Mouse (Mus musculus): Measurements from ENCODE around the gene Mcm6.

Mcm6 gene

DNA sequence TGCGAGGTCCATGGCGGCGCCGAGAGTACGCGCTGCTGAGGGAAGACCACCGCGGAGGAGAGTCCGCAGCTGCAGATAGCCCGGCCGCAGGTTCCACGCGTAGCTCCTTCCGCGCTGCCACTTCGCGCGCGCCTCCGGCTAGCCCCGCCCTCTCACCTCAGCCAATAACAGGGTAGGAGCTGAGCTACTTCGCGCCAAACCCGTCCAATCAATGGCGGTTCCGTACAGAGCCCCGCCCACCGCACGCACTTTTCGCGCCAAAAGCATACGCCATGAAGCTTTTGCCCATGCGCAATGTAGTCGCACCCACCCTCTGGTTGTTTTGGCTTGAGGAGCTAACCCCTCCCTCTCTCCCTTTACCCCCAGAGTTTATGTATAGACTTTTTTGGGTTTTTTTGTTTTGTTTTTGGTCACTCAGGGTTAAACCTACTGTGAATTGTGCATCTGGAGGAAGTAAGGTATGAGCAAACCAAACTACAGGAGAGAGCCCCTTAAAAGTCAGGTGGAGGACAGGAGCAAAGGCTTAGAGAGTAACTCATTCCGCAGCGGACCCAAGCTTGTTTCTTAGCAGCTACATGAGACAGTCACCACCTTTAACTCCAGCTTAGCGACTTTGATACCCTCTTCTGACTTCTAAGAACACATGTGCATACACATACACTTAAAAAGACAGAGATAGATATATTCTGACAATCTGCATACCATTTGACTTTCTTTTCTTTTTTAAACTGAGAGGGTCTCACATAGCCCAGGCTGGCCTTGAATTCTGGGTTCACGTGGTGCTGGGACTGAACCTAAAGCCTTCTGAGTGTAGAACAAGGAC is at the start of gene Mcm6:
Gene Mcm6 (minus strand): TSS at position 111 of the 823 bp plus-strand sequence.
- DNase-seq (ENCODE audit: low spot score in 2 of 2) = peak; percentile 93 to 94

DNA sequence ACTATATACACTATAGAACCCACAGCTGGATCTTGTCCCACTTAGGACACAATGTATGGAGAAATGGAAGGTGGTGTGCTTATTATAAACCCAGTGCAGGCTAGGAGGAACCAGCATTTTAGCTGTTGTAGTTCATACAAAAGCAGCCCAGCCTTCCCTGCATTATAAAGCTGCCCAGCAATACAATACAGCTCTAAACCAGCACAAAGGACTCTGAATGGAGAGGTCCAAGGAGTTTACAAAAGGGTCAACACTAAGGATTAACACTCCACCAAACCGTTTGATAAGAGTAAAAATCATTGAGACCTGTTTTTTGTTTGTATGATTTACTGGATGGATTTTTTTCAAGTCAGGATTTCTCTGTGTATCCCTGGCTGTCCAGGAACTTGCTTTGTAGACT is 47.4 kb upstream of the Mcm6 start:
- no peak for DNase-seq (ENCODE audit: low spot score in 2 of 2)

DNA sequence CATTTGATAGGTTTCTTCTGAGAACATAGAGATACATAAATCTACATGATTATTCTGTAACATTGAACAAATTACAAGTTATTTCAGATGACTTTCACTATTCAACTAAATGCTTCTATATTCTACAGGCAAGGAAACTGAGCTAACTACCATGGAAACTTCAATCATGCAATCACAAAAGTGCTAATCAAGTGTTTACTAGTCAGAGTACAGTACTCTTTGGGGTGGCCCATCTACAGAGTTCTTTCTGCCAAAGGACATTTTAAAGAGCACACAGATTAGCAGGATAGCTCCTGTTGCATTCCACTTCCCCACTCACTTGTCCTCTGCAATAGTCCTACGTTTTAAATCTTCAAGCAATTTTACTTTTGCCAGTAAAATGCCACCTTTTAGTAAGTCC is 46.2 kb upstream of the Mcm6 start:
- DNase-seq (ENCODE audit: low spot score in 2 of 2) = no peak

DNA sequence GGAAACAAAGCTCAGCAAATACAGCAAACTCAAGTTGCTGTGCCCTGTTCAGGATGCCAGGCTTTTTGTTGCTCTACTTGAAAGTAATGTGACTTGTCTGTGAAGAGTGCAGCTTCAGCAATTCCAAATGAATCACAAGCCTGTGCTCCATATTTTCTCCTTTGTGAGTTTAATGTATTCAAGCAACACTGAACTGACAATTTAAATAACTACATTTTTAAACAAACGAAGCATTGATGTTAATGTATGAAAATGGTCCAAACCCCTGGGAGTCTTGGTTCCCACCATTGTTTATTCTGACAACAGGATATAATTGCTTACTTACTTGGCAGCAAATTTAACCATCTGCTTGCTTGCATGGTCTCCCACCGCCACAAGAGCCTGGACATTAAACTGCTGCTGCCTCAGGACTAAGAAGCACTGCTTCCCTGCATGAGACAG is 45.6 kb upstream of the Mcm6 start:
- no peak for DNase-seq (ENCODE audit: low spot score in 2 of 2)

DNA sequence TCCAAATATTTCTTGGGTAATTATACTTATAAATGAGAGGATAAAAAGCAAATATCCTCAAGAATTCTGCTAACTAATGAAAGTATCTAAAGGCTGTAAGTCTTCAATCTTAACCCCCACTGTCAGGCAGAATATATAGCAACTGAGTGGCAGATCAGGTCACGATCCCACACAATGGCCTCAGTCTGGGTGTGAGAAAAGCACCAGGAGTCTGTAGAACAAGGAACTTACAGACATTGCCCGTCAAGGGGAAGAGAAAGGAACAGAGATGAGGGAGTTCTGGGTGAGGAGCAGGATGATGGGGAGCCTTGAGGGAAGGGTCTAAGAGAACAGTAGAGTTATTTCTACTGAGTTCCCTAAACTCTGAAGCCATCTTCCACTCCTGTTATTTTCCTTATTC is 41.5 kb upstream of the Mcm6 start:
- DNase-seq (ENCODE audit: low spot score in 2 of 2) = no peak

DNA sequence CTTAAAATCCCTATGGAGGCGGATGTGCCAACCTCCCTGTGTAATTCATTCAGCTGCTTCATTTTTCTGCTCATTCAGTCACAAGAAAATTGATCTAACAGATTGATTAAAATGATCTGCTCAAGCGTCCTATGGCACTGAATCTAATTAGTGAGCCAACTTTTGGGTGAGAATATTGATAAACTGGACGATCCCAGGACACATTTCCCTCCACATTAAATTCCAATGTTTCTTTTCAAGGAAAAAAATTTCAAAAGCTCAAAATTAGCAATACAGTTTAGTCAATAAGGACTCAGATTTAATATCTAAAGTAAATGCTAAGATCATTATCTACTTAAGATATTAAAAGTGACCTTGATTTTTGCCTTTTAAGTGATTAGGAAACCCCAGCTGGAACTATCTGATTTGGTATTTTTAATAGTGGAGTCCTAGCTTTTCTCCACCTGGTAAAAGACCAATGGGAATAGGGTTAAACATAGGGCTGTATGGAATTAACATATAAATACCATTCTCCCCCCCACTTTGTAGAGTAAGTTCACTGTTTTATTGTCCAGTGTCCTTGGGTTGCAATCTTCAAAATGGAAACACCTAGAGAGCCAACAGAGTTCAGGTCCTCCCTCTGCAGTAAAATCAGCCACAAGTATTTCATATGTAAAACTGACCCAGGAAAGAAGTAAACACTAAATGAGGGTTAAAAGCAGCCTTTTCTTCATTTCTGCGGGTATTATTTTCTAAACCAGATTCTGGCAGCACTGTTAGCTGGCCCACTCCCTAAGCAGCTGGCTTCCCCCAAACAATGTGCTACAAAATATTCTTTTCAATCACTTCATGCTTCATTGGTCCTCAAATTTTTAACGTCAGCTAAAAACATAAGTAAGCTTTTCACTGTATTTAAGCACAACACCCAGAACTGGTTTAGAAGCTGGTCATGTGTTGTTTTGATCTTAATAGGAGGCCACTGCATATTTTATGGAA is 40.8 kb upstream of the Mcm6 start:
- DNase-seq (ENCODE audit: low spot score in 2 of 2) = no peak

DNA sequence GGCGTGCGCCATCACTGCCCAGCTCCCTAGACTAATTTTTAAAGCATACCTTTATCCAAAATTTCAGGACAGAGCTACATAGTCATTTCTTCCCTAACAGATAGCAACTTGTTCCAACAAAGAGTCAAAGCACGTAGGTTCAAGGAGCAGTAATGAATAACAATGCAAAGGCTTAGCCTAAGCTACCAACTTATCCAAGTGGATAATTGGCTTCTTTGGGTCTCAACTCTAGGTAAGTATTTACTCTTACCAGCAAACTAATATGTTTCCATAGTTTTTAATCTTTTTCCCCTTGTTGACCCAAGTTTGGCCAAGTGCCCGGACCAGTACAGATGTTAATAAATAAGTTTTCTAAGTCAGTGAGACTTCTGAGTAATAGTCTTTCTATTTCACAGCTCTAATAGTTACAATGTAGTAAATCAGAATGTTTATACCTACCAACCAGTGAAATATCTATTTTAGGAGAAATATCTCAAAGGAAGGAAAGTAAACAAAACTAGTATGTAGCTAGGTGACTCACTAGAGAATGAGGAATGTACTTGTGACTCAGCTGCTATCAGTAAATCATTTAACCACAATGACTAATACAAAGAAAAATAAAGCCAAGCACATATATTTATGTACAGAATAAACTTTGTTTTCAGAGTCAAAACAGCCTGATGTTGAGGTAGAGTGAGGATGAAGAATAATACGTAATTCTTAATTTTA is 39.4 kb upstream of the Mcm6 start:
- no peak for DNase-seq (ENCODE audit: low spot score in 2 of 2)

DNA sequence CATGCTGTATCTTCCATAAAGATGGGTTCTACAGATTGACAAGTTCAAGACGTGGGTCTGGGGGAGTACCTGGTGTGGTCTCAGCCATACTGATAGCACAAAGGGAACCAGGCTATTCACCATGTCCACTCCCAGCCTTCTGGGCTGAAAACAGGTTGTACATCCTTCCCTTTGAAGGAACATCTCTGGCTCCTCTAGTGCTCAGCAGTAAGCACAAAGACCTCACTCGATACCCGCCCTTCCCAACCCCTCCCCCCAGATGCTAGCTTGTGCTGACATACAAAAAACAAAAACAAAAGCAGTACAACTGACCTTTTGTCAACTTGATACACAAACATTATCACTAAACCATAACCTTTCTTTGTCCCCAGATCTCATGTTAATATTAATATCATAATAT is 35.2 kb upstream of the Mcm6 start:
- no peak for DNase-seq (ENCODE audit: low spot score in 2 of 2)

DNA sequence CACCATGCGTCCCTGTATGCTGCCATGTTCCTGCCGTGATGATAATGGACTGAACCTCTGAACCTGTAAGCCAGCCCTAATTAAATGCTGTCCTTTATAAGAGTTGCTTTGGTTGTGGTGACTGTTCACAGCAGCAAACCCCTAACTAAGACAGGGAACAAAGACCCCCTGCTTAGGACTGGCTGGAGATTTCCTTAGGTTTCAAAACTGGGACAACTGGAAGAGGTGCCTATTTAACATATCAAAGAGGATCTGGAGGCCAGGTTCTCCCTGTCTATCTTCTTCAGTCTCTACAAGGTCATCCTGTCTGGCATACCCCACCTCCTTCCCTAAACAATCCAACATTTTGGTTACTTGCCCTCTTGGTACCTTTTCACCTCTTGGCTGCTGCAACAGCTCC is 32.9 kb upstream of the Mcm6 start:
- no peak for DNase-seq (ENCODE audit: low spot score in 2 of 2)

DNA sequence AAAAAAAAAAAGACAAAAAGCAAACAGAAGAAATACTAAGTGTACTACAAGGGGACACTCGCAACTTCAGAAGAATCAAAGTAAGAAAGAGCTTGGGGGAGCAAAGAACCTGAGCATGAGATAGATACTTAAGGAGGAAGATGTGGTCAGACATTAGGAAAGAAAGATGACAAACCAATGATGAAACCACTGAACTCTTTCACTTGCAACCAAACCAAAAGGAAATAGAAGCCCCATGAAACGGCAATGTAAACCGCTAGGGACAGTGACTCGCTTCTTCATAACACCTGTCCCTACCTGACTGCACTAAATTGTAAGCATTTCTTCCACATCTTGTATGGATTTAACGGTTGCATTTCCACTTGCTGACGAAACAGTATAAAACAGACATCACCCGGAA is 27.0 kb upstream of the Mcm6 start:
- no peak for DNase-seq (ENCODE audit: low spot score in 2 of 2)

DNA sequence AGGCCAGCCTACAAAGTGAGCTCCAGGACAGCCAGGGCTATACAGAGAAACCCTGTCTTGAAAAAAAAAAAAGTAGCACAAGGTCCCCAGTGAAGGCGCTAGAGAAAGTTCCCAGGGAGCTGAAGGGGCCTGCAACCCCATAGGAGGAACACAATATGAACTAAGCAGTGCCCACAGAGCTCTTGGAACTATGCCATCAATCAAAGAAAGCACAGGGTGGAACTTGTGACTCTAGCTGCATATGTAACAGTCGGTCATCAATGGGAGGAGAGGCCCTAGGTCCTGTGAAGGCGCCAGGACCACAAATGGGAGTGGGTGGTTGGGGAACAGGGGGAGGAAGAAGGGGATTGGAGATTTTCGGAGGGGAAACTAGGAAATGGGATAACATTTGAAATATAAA is 17.4 kb upstream of the Mcm6 start:
- no peak for DNase-seq (ENCODE audit: low spot score in 2 of 2)

DNA sequence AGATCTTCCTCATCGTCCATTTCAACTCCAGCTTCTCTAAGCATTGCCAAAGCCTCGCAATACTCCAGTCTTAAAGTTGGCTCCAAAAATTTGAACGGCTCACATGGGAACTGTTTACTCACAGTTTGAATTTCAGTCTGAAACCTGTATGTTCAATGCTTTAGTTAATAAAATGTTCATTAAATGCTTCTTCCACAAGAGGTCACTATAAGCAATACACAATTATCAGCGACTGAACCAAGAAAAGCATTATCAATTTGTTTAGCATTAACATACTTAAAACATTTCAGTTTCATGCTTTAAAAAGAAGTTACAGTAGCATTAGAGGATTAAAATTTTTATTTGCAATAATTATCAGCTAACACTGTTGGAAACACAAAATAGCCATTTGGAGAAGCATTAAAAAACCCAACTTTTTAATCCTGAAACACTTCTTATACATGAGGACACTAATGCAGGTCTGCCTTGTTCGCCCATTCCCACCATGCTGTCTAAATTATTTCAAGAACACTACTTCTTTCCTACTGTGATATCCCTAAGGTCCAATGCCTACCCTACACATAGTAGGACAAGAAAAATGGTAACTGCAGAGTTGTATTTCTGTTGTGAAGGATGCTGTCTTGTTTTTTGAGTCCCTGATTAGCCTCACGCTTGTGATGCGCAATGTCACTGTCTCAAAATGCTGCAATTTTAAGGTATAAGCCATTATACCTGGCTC is 12.8 kb upstream of the Mcm6 start:
- no peak for DNase-seq (ENCODE audit: low spot score in 2 of 2)

DNA sequence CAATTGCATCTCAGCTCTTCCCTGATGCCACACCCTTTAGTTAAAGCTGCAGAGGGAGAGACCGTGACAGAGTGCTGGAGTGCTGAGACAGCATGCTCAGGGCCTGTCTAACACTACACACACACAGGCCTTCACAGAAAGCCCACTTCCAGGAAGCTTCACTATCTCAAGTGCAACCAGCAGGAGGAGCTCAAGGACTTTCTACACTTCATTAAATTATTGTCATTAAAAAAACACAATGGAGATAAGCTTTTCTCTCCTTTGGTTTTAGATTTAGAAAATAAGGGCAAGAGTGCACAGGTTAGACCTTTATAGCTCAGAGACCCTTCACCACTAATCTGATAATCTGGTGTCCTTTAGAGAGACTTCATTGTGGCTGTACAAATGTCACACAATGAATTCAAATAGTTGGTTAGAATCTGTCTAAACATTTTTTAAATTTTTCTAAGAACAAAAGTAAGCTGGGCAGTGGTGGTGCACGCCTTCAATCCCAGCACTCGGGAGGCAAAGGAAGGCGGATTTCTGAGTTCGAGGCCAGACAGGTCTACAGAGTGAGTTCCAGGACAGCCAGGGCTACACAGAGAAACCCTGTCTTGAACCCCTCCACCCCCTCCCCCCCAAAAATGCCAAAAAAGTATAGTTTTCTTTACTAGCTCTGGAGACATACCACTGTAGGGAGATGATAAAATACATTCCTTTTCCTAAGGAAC is 9.4 kb upstream of the Mcm6 start:
- DNase-seq (ENCODE audit: low spot score in 2 of 2) = peak; percentile 52 to 71

DNA sequence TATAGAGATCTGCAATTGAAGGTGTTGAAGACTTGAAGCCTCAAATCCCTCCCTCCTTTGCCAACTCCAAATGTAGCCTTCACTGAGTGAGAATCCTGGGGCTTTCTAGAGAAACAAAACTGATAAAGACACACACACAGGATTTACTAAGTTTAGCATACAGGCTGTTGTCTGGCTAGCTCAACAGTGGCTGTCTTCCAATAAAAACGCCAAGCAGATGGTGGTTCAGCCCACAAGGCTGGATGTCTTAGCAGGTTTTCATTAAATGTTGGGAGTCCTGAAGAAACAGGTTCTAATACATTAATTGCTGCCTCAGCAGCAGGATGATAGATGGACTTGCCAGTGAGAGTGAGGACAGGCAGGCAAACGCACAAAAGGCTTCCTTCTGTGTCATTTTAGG is 1.1 kb upstream of the Mcm6 start:
- DNase-seq (ENCODE audit: low spot score in 2 of 2) = no peak

DNA sequence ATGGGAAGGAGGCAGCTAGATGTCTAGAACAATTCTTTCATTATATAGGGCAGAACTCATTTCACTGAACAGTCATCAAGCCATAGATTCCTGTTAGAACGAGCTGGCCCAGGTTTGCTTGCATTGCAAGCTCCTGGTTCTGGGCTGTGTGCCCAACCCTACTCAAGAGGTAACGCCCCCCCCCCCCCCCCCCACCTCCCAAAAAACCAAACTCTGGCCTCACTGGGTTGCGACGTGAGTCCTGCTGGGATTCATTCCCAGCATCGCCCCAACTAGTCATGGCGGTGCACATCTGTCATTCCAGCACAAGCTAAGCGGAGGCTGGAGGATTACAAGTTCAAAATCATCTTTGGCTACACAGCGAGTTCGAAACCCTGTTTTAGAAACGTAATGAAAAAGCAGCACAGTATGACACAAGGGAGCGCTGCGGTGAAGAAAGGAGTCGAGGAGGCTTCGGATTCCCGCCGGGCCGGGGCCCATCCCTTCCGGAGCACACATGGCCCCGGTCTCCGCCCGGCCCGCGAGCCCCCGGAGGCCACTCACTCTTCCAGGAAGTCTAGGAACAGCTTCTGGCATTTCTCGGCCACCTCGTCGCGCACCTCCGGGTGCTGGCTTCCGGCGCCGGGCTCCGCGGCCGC is 429 bp downstream of the Mcm6 start:
- DNase-seq (ENCODE audit: low spot score in 2 of 2) = no peak

DNA sequence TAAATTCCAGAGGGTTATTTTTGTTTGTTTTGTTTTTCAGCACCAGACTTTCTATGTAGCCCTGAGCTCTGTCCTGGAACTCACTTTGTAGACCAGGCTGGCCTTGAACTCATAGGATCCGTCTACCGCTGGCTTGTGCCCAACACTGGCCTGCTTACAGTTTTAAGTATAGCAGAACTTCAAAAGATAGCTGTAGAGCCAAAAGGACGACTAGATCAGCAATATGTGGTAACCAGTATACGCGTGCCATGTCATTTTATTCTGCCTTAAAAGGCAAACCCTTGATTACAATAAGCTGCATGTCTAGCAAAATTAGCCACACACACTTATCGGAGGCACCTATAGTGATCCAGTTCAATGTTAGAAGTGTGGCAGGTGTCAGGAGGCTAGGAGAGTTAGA is 1.2 kb downstream of the Mcm6 start:
- no peak for DNase-seq (ENCODE audit: low spot score in 2 of 2)

DNA sequence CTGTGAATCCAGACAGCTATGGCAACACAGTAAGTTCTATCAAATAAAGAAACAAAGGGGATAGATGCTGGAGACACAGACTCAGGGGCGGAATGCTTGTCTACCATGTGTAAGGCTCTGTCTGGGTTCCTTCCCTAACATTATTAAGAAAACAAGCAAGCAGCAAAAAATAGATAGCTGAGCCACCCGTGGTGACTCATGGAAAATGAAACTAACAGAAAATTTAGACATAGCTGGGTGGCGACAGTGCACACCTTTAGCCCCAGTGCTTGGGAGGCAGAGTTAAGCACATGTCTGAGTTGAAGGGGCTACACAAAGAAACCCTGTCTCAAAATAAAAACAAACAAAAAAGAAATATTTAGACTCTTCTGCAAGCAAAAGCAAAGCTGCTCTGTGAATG is 2.0 kb downstream of the Mcm6 start:
- peak; percentile 41 to 45 for DNase-seq (ENCODE audit: low spot score in 2 of 2)

DNA sequence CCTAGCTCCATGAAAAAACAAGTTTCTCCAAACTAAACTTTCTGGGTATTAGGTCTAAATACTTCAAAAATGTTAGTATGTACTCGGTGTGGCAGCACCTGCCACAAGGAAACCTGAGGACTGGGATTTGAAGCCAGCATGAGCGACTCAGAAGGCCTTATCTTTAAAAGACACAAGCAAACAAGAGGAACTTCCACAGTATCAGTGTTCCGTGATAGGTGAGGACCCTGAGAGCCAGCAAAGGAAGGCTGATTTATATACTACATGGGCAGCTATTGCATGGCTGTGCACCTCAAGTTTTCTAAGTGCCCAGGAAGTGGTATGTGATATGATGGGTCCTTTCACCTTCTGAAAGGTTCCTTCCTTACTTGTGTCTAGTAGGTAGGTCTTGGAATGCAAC is 6.4 kb downstream of the Mcm6 start:
- DNase-seq (ENCODE audit: low spot score in 2 of 2) = no peak

DNA sequence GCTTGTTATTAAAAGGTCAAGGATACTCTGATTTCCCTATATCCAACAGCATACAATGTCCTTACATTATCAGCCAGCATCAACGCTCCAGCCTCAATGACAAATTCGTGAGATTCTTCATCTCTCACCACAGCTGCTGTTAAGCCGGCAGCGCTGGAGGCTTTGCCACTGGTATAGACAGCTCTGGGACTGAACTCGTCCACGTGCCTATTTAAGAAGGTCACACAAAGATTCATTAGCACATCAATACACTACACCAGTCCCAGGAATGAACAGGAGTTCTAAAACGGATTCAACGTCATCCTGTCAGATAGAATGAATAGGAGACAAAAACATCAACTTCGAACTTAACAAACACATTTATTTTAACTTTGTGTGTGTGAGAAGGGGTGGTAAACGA is 15.2 kb downstream of the Mcm6 start:
- no peak for DNase-seq (ENCODE audit: low spot score in 2 of 2)

DNA sequence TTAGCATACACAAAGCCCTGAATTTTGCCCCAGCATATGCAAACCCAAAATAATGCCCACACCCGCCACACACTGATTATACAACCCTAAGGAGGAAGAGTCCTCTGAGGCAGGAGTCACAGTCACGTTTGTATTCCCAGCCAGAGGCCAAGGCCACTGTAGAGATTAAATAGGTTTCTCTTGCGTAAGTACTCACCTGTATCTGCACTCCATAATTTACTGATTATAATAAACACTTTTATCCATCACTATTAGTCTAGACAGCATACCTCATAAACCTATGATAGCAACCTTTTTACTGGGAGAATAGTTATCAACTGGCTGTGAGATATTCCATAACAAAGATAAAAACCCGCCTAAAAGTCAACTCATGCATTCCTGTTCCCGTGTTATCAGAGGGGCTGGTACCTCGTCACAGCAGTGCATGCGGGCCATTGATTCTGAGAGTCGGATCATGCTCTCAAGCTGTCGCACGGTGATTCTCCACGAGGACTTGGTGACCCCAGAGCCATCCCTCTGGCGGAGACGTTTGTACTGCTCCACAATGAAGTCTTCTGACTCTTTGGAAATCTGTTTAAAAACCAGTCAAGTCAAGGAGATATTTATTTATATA is 21.6 kb downstream of the Mcm6 start:
- no peak for DNase-seq (ENCODE audit: low spot score in 2 of 2)

Data from natural killer cell, adult 2 months (primary cell).